In the genomic region with DNA sequence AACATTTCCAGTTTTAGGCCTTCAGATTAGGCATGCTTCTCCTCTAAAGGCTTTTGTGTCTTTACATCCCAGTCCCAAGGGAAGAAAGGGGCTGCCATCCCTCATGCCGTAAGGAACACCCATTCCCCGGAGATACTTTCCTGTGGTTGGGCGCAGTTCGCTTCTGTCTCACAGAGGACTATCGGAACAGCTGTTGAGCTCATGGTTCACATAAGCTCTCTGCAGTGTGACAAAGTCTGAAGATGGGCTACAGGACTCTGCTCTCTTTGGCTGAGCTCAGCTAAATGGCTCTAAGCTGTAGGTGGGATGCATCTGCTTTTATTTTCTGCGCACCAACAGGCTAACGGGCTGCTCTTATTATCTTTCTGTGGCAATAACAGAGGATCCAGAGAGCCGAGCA, we compare ENCODE assay signal across 24 mouse cellular contexts.
DNase-seq lines count a peak whose midpoint lies in the region; ATAC-seq and TF ChIP-seq lines count a peak whose summit lies in the region.
"Had no signal": no experiment of that assay in that cellular context is flagged by ENCODE, and none has a peak within 500 bp of the region (broad histone marks: within the 10 kb centered on the region; RNA-seq: fewer than 3 reads in every experiment).

No protein-coding gene starts in this region.

- TF ChIP-seq CTCF in left cerebral cortex, adult 2 months (IDR thresholded peaks at IDR 0.05), result no peak
- TF ChIP-seq CTCF in olfactory bulb, adult 2 months (IDR thresholded peaks at IDR 0.05; ENCODE audit: insufficient read depth, low read depth, low read length), result no peak
- TF ChIP-seq CTCF in cerebellum, adult 2 months (IDR thresholded peaks at IDR 0.05; ENCODE audit: borderline replicate concordance, insufficient read depth, low read depth, low read length), result no peak

- intact Hi-C loops in left cerebral cortex, adult 2 months (cut with DNase I), result no loop called here
- intact Hi-C loops in left cerebral cortex, postnatal 4 days (cut with DNase I), result no loop called here

- H3K4me1 ChIP-seq in olfactory bulb, adult 2 months (ENCODE audit: control insufficient read depth, insufficient read depth, low read length), result peaks cover 14% of the 10 kb centered on the region; the same call in 1 of the 2 replicates
- peaks cover 3% of the 10 kb centered on the region for H3K4me1 ChIP-seq in cerebellum, adult 2 months (ENCODE audit: control insufficient read depth, insufficient read depth, low read length)
- H3K4me1 ChIP-seq: embryonic facial prominence, embryonic 12.5 days; forebrain, embryonic 10.5 days; forebrain, embryonic 15.5 days; hindbrain, embryonic 12.5 days; hindbrain, embryonic 15.5 days had no signal

- WGBS in olfactory bulb, adult 2 months, result 48% methylated on average over 8 of the region's 8 CpGs
- 88% methylated on average over 8 of the region's 8 CpGs for WGBS in cerebellum, adult 2 months

- no peak for TF ChIP-seq POLR2A in olfactory bulb, adult 2 months (IDR thresholded peaks at IDR 0.05; ENCODE audit: insufficient read depth, low read depth, low read length)
- TF ChIP-seq POLR2A in cerebellum, adult 2 months (IDR thresholded peaks at IDR 0.05; ENCODE audit: borderline replicate concordance, insufficient read depth, low read length), result no peak

- no peak for DNase-seq in frontal cortex, postnatal 25 days (ENCODE audit: low spot score in 2 of 2)
- DNase-seq in left cerebral cortex, adult 2 months (ENCODE audit: extremely low spot score in 1 of 2, low spot score in 2 of 2), result no peak
- no peak for DNase-seq in left cerebral cortex, postnatal 4 days
- peak; percentile 53 for DNase-seq in brain, adult 2 months (ENCODE audit: low read depth, low spot score)
- DNase-seq in cerebellum, adult 2 months, result no peak
- no peak for DNase-seq in right cerebral cortex, postnatal 14 days
- DNase-seq: adrenal gland, postnatal 10 days; cerebellum, adult 11 months; cerebellum, adult 8-10 months; cerebellum, postnatal 10 days; gastrocnemius, postnatal 10 days; gastrocnemius, postnatal 36 days; heart, adult 2 months; kidney, adult 11 months had no signal

- peak; percentile 48 for ATAC-seq in frontal cortex, adult (ENCODE audit: low TSS enrichment)
- ATAC-seq: forebrain, embryonic 15.5 days had no signal

- peak overlapping the region; percentile 10; the same call in 1 of the 2 replicates for H3K27ac ChIP-seq in left cerebral cortex, adult 2 months
- peak overlapping the region; percentile 74 for H3K27ac ChIP-seq in olfactory bulb, adult 2 months (ENCODE audit: insufficient read depth, low read depth, low read length)
- no peak overlapping the region for H3K27ac ChIP-seq in cerebellum, adult 2 months (ENCODE audit: insufficient read depth, low read length)
- H3K27ac ChIP-seq: embryonic facial prominence, embryonic 12.5 days; forebrain, embryonic 10.5 days; forebrain, embryonic 15.5 days; heart, adult 2 months; heart, embryonic 10.5 days; hindbrain, embryonic 12.5 days; hindbrain, embryonic 15.5 days had no signal

- no peak overlapping the region for H3K4me3 ChIP-seq in left cerebral cortex, adult 2 months
- H3K4me3 ChIP-seq in olfactory bulb, adult 2 months (ENCODE audit: insufficient read depth, low read depth, low read length), result no peak overlapping the region
- no peak overlapping the region for H3K4me3 ChIP-seq in cerebellum, adult 2 months (replicated peaks; ENCODE audit: insufficient read depth, low read depth, low read length)
- H3K4me3 ChIP-seq: embryonic facial prominence, embryonic 12.5 days; forebrain, embryonic 10.5 days; forebrain, embryonic 15.5 days; heart, adult 2 months; heart, embryonic 10.5 days; hindbrain, embryonic 12.5 days; hindbrain, embryonic 15.5 days had no signal

- no peaks in the 10 kb centered on the region for H3K27me3 ChIP-seq in cerebellum, adult 2 months (ENCODE audit: control insufficient read depth, insufficient read depth, low read length)
- H3K27me3 ChIP-seq: CH12.LX; embryonic facial prominence, embryonic 12.5 days; forebrain, embryonic 15.5 days; hindbrain, embryonic 12.5 days; hindbrain, embryonic 15.5 days; Patski had no signal
